Mouse (Mus musculus) MN1 (cell line): Measurements from ENCODE around the gene Arhgap44.

ENCODE experiments used
- DNase-seq: peaks from one replicate; pipeline ENCODE4 v3.0.0-alpha.2; 2016; ENCODE audit warnings: low spot score

Arhgap44 gene

DNA sequence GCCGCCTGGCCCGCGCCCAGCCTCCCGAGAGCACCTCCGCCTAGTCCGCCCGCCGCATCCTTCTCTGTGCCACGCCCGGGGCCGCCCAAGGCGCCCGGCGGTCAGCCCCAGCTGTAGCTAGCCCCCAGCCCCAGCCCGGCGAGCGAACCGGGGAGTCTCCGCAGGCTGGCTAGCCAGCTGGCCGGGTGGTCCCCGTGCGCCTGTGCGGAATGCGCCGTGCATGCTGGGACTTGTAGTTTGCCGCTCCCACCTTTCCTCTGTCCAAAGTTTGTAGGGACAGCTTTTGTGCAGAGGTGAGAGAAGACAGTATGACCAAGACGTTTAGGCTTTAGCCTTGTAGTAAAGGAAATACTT lies at the start of gene Arhgap44:
TSS of gene Arhgap44 (minus strand) at position 195 of the 354 bp plus-strand sequence.
- no peak for DNase-seq

DNA sequence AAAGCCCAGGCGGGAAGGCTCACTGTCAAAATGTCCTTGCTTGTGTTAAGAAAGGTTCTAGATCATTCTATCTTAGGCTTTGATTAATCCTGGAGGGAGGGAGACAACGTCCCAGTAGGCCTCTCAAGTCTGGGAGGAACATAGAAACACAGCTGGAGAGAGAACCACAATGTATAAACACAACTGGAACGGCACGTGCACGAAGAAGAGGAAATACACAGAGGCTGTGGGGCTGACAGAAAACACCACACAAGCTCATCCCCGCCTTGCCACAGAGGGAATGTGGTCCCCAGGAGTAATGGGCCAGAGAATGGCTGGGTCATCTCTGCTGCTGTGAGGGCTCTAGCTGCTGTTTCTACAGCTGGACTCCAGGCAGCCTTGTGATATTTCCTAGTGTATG lies 48.9 kb upstream of the Arhgap44 start:
- DNase-seq = no peak

DNA sequence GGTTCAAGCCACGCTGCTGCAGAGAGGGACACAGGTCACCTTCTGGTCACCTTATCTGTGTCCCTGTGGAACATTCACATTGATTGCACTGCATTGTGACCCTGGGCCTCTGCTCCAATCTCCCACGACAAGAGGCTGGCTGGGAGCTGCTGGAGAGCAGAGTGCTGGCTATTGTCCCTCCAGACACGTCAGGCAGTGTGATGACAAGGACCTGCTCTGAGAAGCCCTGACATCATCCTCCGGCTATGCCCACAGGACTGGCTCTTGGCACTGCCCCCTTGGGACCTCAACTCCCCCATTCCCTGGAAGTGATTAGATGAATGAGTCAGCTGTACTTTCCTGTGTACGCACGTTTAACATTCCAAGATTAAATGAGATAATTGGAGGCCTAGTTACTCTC lies 46.7 kb upstream of the Arhgap44 start:
- no peak for DNase-seq

DNA sequence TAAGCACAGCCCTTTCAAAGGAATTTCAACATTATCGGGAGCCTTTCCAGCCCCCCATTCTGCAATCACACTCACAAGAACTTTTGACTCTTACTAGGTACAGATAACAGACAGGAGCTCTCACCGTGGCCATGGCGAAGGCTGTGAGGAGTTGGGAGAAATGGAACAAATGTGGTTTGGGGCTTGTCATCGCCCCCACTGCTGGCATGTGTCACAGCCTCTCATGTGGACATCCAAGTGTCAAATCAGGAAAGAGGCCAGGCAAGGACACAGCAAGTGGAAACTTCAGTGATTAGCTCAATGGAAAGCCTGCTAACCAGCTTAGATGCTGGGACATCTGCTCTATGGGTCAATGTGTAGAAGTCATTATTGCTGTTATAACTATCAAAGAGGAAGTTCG lies 42.5 kb upstream of the Arhgap44 start:
- no peak for DNase-seq

DNA sequence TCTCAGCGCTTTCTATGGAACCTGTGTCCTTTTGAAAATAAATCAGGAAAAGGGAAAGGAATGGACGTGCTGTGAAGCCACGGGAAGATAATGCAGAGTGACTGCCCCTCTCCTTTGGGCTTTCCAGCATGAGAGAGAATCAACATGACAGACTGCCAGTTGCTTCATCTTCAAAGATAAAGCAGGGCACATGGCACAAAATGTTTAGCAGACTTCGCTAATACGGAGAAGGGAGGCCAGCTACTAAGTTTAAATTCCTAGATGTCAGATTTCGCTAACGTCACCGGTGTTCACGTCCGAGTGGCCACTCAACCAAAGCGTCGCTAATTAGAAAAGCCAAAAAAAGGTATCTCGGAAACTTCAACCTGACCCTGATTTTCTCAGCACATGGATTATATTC lies 41.9 kb upstream of the Arhgap44 start:
- DNase-seq = no peak

DNA sequence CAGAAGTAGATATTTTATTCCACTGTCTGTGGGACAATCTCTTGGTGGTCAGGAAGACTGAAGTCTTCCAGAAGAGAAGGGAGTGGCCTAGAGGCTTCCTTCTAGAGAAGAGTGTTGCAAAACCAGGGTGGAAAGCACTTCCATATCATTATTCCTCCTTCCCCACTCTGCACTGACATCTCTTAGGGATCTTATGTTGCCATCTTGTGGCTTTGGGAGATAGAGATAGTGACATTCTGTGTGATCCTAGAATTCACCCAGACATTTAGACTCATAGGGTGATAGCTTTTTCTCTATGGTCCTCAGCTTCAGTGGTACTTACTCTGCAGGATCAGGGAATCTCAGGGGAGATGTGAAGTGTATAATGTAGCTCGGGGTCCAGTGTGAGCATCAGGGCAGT lies 40.3 kb upstream of the Arhgap44 start:
- no peak for DNase-seq

DNA sequence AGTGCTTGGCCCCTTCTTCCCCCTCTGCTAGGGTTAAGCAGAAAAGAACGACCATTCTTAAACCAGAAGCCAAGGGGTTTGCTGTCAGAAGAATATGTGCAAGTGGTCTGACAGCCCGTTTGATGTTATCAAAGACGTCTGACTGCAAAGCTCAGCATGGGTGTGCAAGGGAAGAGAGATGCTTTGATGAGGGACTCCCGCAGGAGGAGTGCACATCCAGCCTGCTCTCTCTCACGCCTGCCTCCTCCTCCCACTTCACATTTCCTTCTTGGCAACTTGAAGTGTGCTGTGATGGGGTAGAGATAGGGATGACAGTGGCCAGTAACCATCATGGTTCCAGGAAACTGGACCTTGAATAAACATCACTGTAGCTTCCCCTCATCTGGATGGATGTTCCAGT lies 39.5 kb upstream of the Arhgap44 start:
- no peak for DNase-seq

DNA sequence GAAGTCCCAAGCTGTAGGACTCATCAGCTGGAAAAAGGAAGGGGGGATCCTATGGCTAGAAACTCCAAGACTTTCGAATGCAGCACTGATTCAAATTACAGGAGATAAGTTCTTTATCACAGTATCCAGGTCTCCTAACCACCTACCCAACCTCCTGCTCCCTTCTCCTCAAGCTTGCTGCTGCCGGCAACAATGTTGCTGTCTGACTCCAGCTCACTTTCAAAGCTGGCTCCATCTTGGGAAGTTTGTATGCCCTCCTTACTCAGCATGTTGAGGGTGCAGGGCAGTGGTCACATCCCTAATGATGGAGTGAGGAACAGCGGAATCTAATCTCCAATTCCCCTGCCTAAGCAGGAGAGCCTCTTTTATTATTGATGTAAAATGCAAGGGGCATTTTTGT lies 35.3 kb upstream of the Arhgap44 start:
- DNase-seq = no peak

DNA sequence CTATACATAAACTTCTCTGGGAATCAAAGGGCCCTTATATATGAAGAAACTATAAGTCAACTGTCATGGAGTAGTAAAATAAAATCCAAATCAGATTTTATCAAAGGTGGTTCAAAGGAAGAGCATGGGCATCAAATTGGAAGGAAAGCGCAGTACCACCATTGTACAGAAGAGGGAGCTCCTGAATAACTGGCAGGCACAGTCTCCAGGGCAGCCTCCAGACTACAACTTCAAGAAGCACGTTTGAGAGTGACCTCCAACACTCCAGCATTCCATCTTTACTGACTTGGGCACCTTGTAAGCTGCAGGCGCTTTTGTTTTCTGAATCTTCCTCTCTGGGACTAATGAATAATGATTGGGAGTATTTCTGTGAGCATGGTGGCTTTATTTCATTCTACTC lies 34.5 kb upstream of the Arhgap44 start:
- peak; percentile 22 for DNase-seq

DNA sequence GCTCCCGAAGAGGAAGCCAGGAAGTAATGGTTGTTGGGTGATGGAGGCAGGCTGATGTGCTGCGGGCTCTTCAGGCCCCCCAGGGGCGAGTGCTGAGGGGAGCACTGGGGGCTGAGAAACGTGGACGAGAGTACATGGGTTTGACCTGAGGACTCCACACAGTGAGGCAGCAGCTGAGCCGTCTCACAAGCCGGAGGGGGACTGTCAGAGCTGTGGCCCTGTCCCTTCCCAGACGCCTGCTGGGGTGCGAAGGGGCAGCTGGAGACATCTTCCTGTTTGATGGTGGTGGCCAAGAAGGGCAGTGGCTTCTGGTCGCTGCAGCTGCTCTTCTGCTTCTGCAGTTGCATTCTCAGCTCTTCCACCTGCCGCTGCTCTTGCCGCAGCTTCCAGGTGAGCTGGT lies 24.2 kb upstream of the Arhgap44 start:
- no peak for DNase-seq

DNA sequence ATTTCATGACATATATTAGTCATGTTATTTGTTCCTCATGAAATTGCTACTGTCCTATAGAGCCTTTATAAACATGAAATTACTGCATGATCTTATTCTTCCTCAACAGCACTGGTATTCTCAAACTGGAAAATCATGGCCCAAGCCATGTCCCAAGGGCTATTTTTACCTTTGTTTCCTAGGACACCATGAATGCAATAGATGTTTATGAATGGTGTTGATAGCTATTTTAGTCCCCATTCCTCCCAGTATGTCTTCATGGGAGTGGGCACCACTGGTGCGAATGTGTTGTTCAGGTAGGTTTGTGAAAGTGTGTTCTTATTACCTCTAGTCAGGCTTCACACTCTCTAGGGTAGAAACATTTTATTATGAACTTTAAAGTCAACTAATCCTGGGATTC lies 22.4 kb upstream of the Arhgap44 start:
- no peak for DNase-seq

DNA sequence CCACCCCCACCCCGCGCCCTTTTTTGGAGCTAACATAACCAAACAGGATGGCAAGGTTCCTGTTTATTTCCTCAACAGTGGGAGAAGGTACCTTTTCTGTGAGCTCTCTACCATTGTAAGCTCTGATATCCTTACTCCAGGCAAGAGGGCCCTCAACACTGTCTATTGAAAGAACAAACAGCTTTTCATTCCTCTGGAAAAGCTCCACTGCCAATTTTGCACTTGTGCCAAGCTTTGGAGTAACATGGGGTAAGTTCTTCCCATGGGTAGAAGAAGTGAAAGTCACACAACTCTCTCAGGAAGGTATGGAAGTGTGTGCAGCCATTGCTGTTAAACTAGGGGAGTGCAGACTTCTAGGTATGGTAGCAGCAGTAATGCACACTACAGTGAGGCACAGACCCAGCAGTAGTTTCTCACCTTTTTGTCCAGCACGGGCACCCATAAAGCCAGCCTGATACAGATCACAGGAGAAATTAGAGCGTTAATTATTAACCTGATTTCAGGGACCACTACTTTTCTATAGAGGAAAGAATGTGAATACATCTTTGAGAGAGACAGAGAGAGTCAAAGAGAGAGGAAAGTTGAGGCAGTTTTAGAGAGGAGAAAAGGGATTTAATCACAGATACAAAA lies 7.5 kb upstream of the Arhgap44 start:
- DNase-seq = no peak

DNA sequence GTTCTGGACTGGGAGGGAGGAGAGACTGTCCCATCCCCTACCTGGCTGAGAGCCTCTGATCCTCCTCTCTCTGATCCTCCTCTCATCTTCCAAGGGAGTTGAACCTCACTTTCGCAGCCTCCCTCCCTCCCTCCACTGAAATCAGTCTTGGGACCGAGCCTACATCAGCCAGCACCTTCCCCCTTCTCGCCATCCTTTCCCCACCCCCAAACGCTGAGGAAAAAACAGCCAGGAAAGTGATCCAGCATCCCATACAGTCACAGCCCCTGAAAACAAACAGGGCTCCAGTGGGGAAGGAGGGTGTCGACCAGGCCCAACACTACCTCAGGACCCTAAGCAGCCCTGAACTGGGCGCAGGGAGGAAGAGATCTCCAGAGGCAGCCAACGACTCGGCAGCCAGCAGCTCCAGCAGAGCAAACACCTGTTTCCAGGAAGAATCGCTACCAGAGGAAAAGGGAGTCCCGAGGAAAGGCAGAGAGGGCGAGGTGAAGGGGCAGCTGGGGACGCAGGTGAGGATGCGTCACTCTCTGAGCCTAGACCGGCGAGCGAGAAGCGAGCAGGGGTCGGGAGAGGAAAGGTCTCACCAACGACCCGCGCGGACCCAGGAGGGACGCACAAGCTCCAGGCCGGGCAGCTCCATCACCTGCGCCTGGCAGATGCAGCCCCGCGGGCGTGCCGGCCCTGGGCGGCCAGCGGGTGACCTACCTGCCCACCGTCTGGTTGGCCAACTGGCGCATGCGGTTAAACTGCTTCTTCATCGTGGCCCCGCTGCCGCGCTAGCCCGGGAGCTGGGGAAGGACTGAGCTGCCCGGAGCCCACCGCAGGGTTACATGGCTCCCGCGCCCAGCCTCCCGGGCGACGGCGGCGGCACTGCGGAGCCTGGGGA lies 637 bp downstream of the Arhgap44 start:
- DNase-seq = no peak

DNA sequence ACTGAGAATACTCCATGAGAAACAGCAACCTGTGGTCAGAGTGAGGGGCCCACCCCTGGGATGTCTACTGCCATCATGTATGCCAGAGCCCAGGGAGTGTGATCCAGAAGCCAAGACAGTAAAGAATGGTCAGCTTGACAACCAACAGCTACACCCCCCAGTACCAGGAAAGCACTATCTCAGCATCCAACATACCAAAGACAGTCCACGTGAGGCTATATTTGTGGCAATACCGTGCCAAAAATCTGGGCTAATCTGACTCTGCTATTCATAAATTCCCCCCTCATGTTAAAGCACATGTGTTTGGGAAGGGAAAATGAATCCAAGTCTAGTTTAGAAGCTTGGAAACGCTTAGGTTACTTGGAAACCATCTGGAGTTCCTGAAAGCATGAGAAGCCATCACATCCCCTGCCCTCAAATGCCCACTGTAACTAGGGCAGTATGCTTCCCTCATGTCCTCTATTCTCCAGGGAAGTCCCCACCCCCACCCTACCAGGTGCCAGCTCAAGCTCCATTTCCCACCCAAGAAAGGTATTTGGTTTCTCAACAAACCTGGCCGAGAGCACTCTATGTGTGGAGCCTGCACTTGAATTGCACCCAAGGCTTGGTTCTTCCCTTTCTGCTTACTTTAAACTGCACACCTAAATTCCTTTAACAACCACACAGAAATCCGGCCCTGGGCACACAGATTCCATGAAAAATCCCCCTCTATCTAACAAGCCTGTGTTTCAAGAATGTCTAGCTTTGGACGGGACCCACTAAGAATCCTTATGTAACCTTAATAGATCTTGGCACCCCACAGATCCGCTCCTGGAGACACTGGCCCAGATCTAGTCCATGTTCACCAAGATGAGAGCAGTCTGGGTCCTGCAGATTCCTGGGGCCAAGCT lies 1.5 kb downstream of the Arhgap44 start:
- DNase-seq = no peak

DNA sequence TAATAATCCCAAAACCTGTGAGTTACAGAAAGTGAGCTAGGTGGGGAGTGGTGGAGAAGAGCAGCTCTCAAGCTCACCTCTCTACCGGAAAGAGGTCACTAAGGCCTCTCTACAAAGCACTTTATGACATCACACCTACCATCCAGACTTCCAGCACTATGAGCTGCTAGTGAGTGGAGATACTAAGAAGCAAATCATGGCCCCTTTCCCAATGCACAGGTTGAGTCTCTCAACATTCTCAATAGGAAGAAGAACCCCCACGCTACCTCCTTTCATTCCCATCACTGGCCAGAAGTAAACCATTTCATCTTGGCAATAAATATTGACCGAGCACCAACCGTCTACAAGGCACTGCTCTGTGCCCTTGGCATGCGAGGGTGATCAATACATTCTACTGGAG lies 3.0 kb downstream of the Arhgap44 start, which contains the start of gene 1700086D15Rik:
TSS of gene 1700086D15Rik (minus strand) at position 101 of the 400 bp plus-strand sequence.
- DNase-seq = no peak

DNA sequence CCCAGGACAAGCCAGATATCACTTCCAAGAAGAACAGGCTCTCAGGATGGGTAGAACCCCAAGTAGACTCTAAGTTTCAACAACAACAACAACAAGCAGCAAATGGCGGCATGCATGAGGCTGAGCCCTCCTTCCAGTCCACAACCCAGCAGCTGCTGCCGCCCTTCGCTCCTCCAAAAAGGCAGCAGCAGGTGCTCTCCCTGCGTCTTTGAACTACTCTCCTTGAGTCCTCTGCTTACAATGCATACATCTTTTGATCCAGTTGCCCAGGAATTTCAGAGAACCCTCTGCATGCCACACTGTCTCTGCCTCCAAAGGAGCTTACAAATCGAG lies 4.1 kb downstream of the Arhgap44 start:
- no peak for DNase-seq

DNA sequence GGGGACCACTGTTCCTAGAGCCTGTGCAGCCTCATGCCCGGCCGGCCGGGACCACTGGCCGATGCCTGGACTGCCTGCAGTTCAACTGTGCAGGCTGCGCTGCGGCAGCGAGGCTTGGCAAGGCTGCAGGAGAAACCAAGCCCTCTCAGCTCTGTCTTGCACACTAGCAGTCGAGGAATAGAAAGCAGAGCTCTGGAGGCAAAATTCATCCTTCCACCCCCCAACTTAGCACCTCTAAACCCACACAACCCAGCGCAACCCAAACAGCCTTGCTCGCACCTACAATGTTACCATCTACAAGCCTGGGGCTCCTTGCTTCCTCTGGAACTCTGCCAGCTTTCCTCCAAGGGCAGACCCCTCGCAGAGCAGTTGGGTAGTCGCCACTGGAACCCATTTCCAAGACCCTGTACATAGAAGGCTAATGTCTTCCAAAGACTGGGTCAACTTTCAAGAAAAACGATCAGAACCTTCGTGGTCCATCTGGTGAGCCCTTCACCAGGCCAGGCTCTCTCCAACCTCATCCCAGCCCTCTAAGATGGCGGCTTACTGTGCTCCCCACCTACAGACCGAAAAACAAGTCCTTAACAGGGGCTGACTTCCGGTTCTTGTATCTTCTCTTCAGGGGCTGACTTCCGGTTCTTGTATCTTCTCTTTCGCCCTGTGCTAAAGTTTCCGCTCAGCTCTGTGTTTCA lies 4.6 kb downstream of the Arhgap44 start:
- DNase-seq = no peak

DNA sequence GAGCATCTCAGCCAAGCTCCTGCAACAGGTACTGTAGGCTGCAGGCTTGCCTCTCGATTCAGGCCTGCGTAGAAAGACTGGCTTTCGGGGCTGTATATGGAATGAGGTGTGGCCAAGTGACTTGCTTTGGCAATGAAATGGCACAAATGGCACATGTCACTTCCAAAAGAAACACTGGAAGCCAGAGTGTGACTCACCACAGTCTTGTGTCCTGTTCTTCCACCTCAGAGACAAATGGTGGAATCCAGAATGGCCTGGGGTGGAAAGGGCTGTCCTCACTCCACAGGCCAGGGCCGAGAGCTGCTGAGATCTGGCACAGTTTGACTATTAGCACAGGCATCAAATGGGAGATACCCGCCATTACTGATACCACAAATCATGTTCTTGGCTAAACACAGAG lies 9.8 kb downstream of the Arhgap44 start:
- DNase-seq = no peak

DNA sequence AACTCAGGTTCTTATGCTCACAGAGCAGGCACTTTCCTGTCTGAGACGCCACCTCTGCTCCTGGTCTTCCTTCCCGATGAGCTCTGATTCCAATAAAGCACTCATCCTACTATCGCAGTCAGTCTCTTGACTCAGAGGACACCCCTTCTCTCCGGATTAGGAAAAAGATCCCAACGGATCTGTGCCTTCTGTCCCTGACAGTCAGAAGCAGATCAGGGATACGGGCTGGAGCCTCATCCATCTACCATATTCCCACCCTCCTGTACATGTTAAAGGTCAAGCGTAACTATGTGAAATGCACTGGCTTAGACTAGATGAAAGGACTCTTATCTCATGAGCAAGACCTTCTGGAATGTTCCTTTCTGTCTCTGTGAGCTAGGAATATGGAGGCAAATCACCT lies 14.3 kb downstream of the Arhgap44 start:
- DNase-seq = no peak

DNA sequence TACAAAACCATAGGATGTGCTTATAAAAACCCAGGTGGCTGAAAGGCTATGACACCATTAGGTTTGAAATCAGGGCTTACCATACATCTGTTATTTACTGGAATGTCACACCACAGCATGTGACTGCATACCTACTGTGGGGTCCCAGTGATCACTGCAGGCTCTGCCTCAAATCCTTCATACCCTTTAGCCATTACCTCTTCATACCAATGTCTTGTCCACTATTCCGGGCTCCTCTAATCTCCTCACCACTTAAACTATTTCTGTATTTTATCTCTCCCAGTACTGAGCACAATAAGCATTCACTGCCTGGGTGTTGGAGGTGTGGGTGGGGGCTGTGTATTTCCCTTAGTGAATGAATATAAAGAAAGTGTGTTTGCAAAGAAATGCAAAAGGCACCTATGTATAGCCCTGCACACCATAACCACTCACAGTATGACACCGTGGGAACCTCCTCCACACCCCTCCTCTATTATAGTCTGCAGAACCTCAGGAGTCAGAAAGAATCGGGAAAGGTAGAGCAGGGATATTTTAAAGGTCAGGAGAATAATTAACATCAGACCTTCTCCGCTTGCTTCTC lies 19.8 kb downstream of the Arhgap44 start:
- no peak for DNase-seq

DNA sequence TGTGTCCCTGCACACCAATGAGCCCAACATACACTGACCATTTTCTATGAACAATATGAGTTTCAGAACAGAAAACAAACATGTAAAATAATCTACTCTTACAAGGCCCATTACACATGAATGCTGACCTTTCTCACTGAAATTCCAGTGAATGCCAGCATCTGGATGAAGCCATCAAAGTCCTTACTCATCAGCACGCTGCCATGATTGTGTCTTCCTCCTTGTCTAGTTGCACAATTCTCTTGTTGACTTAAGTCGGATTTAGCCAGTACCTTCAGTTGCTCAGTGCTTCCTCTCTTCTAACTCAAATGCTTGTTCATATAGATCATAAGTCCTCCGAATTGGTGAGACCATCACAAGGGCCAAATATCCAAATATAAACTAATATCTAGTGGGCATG lies 23.7 kb downstream of the Arhgap44 start:
- DNase-seq = no peak

DNA sequence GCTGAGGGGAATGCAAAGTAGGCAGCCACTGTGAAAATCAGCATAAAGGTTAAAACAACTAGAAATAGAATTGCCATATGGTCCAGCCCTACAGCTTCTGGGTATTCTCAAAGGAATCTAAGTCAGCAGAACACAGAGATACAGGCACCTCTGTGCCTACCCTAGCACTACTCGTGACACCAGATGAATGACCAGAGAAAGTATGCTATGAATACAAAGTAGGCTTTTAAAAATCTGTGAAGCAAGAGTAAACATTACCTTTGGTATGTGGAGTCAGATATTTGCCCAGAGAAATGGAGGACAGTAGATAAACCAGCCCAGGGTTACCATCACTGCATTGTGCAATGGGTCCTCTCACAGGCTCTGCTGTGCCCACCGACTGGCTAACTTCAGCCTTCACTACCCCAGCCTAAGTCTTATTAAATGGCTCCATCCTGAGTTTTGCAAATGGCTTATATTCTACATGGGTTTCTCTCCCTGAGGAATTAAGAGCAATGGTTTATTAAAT lies 25.6 kb downstream of the Arhgap44 start:
- DNase-seq = no peak
